9 mouse cellular contexts compared by ENCODE assay signal in genomic region chr6:83280256-83280955, GRCm38 (mm10). TPM values are rescaled to one million over a fixed set of nuclear protein-coding genes. Genes with fewer than 3 reads are reported as not detected.
DNase-seq lines count a peak whose midpoint lies in the region; ATAC-seq and TF ChIP-seq lines count a peak whose summit lies in the region.
"Had no signal": no experiment of that assay in that cellular context is flagged by ENCODE, and none has a peak within 500 bp of the region (broad histone marks: within the 10 kb centered on the region; RNA-seq: fewer than 3 reads in every experiment).

No protein-coding gene starts in this region.

- TF ChIP-seq CTCF in intestine, postnatal 0 days (IDR thresholded peaks at IDR 0.05; ENCODE audit: low read depth) = peak; percentile 69
- TF ChIP-seq CTCF in E14TG2a.4 (conservative IDR thresholded peaks at IDR 0.05; ENCODE audit: low read length) = peak; percentile 98

- no peaks in the 10 kb centered on the region for H3K9me3 ChIP-seq in intestine, postnatal 0 days (ENCODE audit: control insufficient read depth)
- H3K9me3 ChIP-seq in intestine, embryonic 15.5 days = no peaks in the 10 kb centered on the region
- H3K9me3 ChIP-seq in E14TG2a.4 (ENCODE audit: low read length) = peaks cover 5% of the 10 kb centered on the region
- H3K9me3 ChIP-seq: lung, embryonic 15.5 days had no signal

- H3K4me2 ChIP-seq in intestine, postnatal 0 days (replicated peaks; ENCODE audit: low read depth) = no peak overlapping the region
- no peak overlapping the region for H3K4me2 ChIP-seq in intestine, embryonic 15.5 days (replicated peaks)
- H3K4me2 ChIP-seq: lung, embryonic 15.5 days had no signal

- H3K27ac ChIP-seq in intestine, postnatal 0 days (ENCODE audit: low read depth, low read length) = no peak overlapping the region
- no peak overlapping the region for H3K27ac ChIP-seq in intestine, embryonic 15.5 days
- H3K27ac ChIP-seq: lung, embryonic 15.5 days had no signal

- peak; percentile 22 for DNase-seq in adrenal gland, postnatal 25 days
- no peak for DNase-seq in frontal cortex, adult 2 months (ENCODE audit: extremely low spot score in 1 of 2, low spot score in 1 of 2)
- no peak for DNase-seq in right cerebral cortex, adult 2 months (ENCODE audit: low spot score in 2 of 2)

- no peak overlapping the region for H3K4me3 ChIP-seq in intestine, postnatal 0 days (ENCODE audit: low read depth, low read length)
- no peak overlapping the region for H3K4me3 ChIP-seq in intestine, embryonic 15.5 days (replicated peaks)
- H3K4me3 ChIP-seq in E14TG2a.4 (replicated peaks; ENCODE audit: low read length) = peak overlapping the region; percentile 49
- H3K4me3 ChIP-seq: lung, embryonic 15.5 days had no signal

- ATAC-seq in intestine, postnatal 0 days = no peak
- no peak for ATAC-seq in intestine, embryonic 15.5 days
- ATAC-seq in megakaryocyte progenitor cell, adult 5-6 weeks (replicated peaks; ENCODE audit: poor library complexity) = peak; percentile 62
- ATAC-seq in megakaryocyte, adult 5-6 weeks (ENCODE audit: poor library complexity, severe bottlenecking) = no peak

- H3K27me3 ChIP-seq in intestine, postnatal 0 days (replicated peaks; ENCODE audit: control insufficient read depth, insufficient read depth, low read length) = no peaks in the 10 kb centered on the region
- H3K27me3 ChIP-seq in intestine, embryonic 15.5 days (replicated peaks) = no peaks in the 10 kb centered on the region
- H3K27me3 ChIP-seq in E14TG2a.4 (ENCODE audit: insufficient read depth, low read length) = peaks cover 22% of the 10 kb centered on the region
- H3K27me3 ChIP-seq: lung, embryonic 15.5 days had no signal

- 83% methylated on average over 8 of the region's 8 CpGs for WGBS in intestine, postnatal 0 days
- WGBS in intestine, embryonic 15.5 days = 79% methylated on average over 8 of the region's 8 CpGs

- H3K36me3 ChIP-seq in intestine, postnatal 0 days (ENCODE audit: control insufficient read depth, insufficient read depth) = no peaks in the 10 kb centered on the region
- H3K36me3 ChIP-seq in intestine, embryonic 15.5 days = no peaks in the 10 kb centered on the region
- H3K36me3 ChIP-seq in E14TG2a.4 (ENCODE audit: insufficient read depth, low read length) = peaks cover 8% of the 10 kb centered on the region
- H3K36me3 ChIP-seq: lung, embryonic 15.5 days had no signal

- no peaks in the 10 kb centered on the region for H3K4me1 ChIP-seq in intestine, postnatal 0 days (replicated peaks; ENCODE audit: control insufficient read depth, insufficient read depth, low read length)
- no peaks in the 10 kb centered on the region for H3K4me1 ChIP-seq in intestine, embryonic 15.5 days (replicated peaks)
- H3K4me1 ChIP-seq in E14TG2a.4 (replicated peaks; ENCODE audit: low read depth, low read length) = peaks cover 36% of the 10 kb centered on the region
- H3K4me1 ChIP-seq: lung, embryonic 15.5 days had no signal

- H3K9ac ChIP-seq in intestine, postnatal 0 days (ENCODE audit: low read depth, low read length) = no peak overlapping the region
- H3K9ac ChIP-seq in intestine, embryonic 15.5 days = no peak overlapping the region
- H3K9ac ChIP-seq: lung, embryonic 15.5 days had no signal

RNA-seq across cellular contexts. Expression of gene Mthfd2, which starts 45.3 kb away (rescaled TPM):
- 17.6 and 18.4 TPM in 2 replicates for polyA plus RNA-seq in intestine, postnatal 0 days (2015; fragmentation: Nextera tagmentation; extraction: Ambion mirVana)
- 38.4 and 42.0 TPM in 2 replicates for polyA plus RNA-seq in intestine, embryonic 15.5 days (2015; fragmentation: Nextera tagmentation; extraction: Ambion mirVana)
- 29.2 and 47.6 TPM in 2 replicates for total RNA-seq in adrenal gland, postnatal 25 days (2021)
- 19.7 and 26.8 TPM in 2 replicates for total RNA-seq in megakaryocyte progenitor cell, adult 5-6 weeks (2015)
- 23.1 and 25.0 TPM in 2 replicates for total RNA-seq in megakaryocyte progenitor cell, adult 5-6 weeks (2017)
- polyA plus RNA-seq in frontal cortex, adult 2 months (2012; rRNA removed) = 6.3 and 6.9 TPM in 2 replicates
- 33.8 and 35.7 TPM in 2 replicates for total RNA-seq in megakaryocyte, adult 5-6 weeks (2015)
- total RNA-seq in megakaryocyte, adult 5-6 weeks (2017) = 37.8 and 39.7 TPM in 2 replicates

RNA-seq across cellular contexts. Expression of gene Mob1a, which starts 45.4 kb away (rescaled TPM):
- polyA plus RNA-seq in intestine, postnatal 0 days (2015; fragmentation: Nextera tagmentation; extraction: Ambion mirVana) = 29.7 and 30.8 TPM in 2 replicates
- polyA plus RNA-seq in intestine, embryonic 15.5 days (2015; fragmentation: Nextera tagmentation; extraction: Ambion mirVana) = 56.7 and 63.9 TPM in 2 replicates
- total RNA-seq in adrenal gland, postnatal 25 days (2021) = 81.3 and 81.9 TPM in 2 replicates
- 83.8 and 90.1 TPM in 2 replicates for total RNA-seq in megakaryocyte progenitor cell, adult 5-6 weeks (2015)
- 129 and 133 TPM in 2 replicates for total RNA-seq in megakaryocyte progenitor cell, adult 5-6 weeks (2017)
- polyA plus RNA-seq in frontal cortex, adult 2 months (2012; rRNA removed) = 16.3 and 19.2 TPM in 2 replicates
- total RNA-seq in megakaryocyte, adult 5-6 weeks (2015) = 163 and 172 TPM in 2 replicates
- 250 and 263 TPM in 2 replicates for total RNA-seq in megakaryocyte, adult 5-6 weeks (2017)
